Mouse (Mus musculus): ENCODE results near the gene Cfap54. TPM values are rescaled to one million over a fixed set of nuclear protein-coding genes. Genes with fewer than 3 reads are reported as not detected.
A peak's percentile ranks its signal among the peaks of the same experiment; 100 is the strongest.

Cfap54 gene
- polyA plus RNA-seq (2016; fragmentation: Nextera tagmentation; extraction: Ambion mirVana), result 2.0 and 2.5 TPM in 2 replicates

- Histone ChIP-seq H3K4me2 (replicated peaks) (peak within 1 kb of the TSS; percentile 61), H3K4me1 (peaks cover 21% of the 10 kb centered on the region; the same call in 1 of the 2 replicates), H3K36me3 (no peaks in the 10 kb centered on the region), H3K9ac (peak within 1 kb of the TSS; percentile 36; the same call in 1 of the 2 replicates), H3K27me3 (no peaks in the 10 kb centered on the region), H3K27ac (0 out of 2 replicates have a peak within 1 kb of the TSS, but pooled peaks have one; percentile 66), H3K9me3 (replicated peaks) (no peaks in the 10 kb centered on the region), H3K4me3 (peak within 1 kb of the TSS; percentile 57)
- ATAC-seq (ENCODE audit: low FRiP score), result peak; percentile 86
- under 1% methylated on average over 34 of the region's 34 CpGs for WGBS
These were observed at the start of gene Cfap54 for GRCm38 (mm10) chr10:93081133-93081779. TSS of gene Cfap54 (minus strand) at chr10:93081618.

DNA sequence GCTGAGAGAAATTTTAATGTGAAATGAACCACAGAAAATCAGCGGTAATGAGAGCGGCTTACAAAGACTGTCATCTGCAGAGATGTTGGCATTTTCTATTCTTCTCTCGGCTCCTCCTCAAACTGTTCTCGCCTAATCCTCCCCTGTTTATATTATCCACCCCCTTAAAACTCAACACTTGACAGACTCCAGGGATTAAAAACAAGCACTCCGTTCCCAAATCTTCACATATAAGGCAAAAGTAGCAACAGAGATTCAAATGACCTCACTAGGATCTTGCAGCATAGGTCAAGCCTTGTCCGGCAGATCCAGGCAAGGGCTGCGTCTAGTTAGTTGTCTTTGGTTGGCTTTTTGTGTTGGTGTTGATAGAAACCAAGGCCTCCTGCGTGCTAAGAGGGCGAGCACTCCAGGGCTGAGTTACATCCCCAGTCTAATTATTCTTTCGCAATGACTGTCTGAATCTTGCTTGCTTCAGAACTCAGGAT, 49.1 kb upstream of the Cfap54 start:
- no peak overlapping the region for H3K9ac ChIP-seq
- H3K27me3 ChIP-seq, result no peaks in the 10 kb centered on the region
- no peak overlapping the region for H3K27ac ChIP-seq
- H3K9me3 ChIP-seq (replicated peaks), result no peaks in the 10 kb centered on the region
- no peak for ATAC-seq (ENCODE audit: low FRiP score)
- H3K36me3 ChIP-seq, result no peaks in the 10 kb centered on the region
- H3K4me2 ChIP-seq (replicated peaks), result no peak overlapping the region
- H3K4me3 ChIP-seq, result no peak overlapping the region
- 64% methylated on average over 10 of the region's 10 CpGs for WGBS
- no peaks in the 10 kb centered on the region for H3K4me1 ChIP-seq

DNA sequence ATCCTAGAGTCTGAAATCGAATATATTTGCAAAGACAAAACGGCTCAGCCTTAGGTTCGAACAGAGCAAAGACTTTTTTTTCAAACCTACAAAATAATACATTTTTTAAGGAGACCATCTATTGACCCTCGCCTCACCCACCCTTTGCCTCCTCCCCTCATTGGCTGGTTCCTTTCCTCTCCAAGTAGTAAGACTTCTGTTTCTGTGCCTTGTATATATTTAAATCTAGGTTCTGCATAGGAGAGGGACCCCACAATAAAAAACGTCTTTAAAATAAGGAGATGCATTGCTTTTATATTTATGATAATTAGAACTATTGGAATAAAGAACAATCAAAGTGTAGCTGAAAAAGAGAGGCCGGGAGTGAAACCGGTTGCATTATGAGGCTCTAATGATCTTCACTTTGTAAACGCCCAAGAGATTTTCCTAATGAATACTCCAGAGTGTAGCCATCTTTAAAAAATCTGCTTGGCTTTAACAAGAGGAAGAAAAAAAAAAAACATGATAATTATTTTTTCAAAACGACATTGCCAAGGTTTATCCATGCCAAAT, 48.6 kb upstream of the Cfap54 start:
- Histone ChIP-seq H3K36me3 (no peaks in the 10 kb centered on the region), H3K4me2 (replicated peaks) (no peak overlapping the region), H3K27ac (no peak overlapping the region), H3K9me3 (replicated peaks) (no peaks in the 10 kb centered on the region), H3K4me3 (no peak overlapping the region), H3K9ac (no peak overlapping the region), H3K27me3 (no peaks in the 10 kb centered on the region), H3K4me1 (no peaks in the 10 kb centered on the region)
- ATAC-seq (ENCODE audit: low FRiP score), result no peak
- 65% methylated on average over 9 of the region's 9 CpGs for WGBS

DNA sequence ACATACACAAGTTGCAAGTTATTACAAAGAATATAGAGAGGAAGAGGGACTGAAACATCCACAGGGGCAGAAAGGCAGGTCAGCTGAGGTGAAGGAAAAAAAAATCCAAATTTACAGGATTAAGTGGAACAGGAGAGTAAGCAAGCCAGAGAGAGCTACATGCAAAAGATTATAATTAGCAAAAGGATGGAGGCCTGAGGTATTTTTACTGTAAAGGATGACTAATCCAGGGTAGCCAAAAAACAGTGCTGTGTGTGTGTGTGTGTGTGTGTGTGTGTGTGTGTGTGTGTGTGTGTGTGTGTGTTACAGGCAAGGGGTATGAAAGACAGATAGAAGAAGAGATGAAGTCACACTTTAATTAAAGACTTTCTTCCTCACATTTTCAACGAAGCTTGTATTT, 47.9 kb upstream of the Cfap54 start:
- Histone ChIP-seq H3K4me1 (no peaks in the 10 kb centered on the region), H3K27ac (no peak overlapping the region), H3K4me2 (replicated peaks) (no peak overlapping the region), H3K27me3 (no peaks in the 10 kb centered on the region), H3K36me3 (no peaks in the 10 kb centered on the region), H3K9ac (no peak overlapping the region), H3K4me3 (no peak overlapping the region), H3K9me3 (replicated peaks) (no peaks in the 10 kb centered on the region)
- 58% methylated on average over 1 of the region's 1 CpGs for WGBS
- no peak for ATAC-seq (ENCODE audit: low FRiP score)

GRCm38 (mm10) chr10:93128566-93128965, 47.1 kb upstream of the Cfap54 start:
- H3K4me2 ChIP-seq (replicated peaks), result no peak overlapping the region
- no peak overlapping the region for H3K27ac ChIP-seq
- H3K4me3 ChIP-seq, result no peak overlapping the region
- H3K9me3 ChIP-seq (replicated peaks), result no peaks in the 10 kb centered on the region
- WGBS, result 77% methylated on average over 2 of the region's 2 CpGs
- no peak overlapping the region for H3K9ac ChIP-seq
- H3K36me3 ChIP-seq, result no peaks in the 10 kb centered on the region
- H3K27me3 ChIP-seq, result no peaks in the 10 kb centered on the region
- H3K4me1 ChIP-seq, result no peaks in the 10 kb centered on the region
- no peak for ATAC-seq (ENCODE audit: low FRiP score)

GRCm38 (mm10) chr10:93126025-93126424, 44.6 kb upstream of the Cfap54 start:
- H3K36me3 ChIP-seq, result no peaks in the 10 kb centered on the region
- H3K9ac ChIP-seq, result no peak overlapping the region
- H3K9me3 ChIP-seq (replicated peaks), result no peaks in the 10 kb centered on the region
- H3K4me3 ChIP-seq, result no peak overlapping the region
- no peaks in the 10 kb centered on the region for H3K4me1 ChIP-seq
- H3K27ac ChIP-seq, result no peak overlapping the region
- no peaks in the 10 kb centered on the region for H3K27me3 ChIP-seq
- H3K4me2 ChIP-seq (replicated peaks), result no peak overlapping the region
- WGBS, result 90% methylated on average over 3 of the region's 3 CpGs
- ATAC-seq (ENCODE audit: low FRiP score), result no peak

- H3K4me2 ChIP-seq (replicated peaks), result no peak overlapping the region
- H3K4me3 ChIP-seq, result no peak overlapping the region
- H3K9ac ChIP-seq, result no peak overlapping the region
- WGBS, result 77% methylated on average over 12 of the region's 12 CpGs
- H3K36me3 ChIP-seq, result no peaks in the 10 kb centered on the region
- no peaks in the 10 kb centered on the region for H3K4me1 ChIP-seq
- H3K27ac ChIP-seq, result no peak overlapping the region
- no peaks in the 10 kb centered on the region for H3K9me3 ChIP-seq (replicated peaks)
- ATAC-seq (ENCODE audit: low FRiP score), result no peak
- H3K27me3 ChIP-seq, result no peaks in the 10 kb centered on the region
These were observed 42.7 kb upstream of the Cfap54 start for GRCm38 (mm10) chr10:93123957-93124613.

GRCm38 (mm10) chr10:93123310-93123709, 41.9 kb upstream of the Cfap54 start:
- no peaks in the 10 kb centered on the region for H3K4me1 ChIP-seq
- no peak overlapping the region for H3K4me2 ChIP-seq (replicated peaks)
- no peak overlapping the region for H3K4me3 ChIP-seq
- H3K9ac ChIP-seq, result no peak overlapping the region
- no peak overlapping the region for H3K27ac ChIP-seq
- H3K27me3 ChIP-seq, result no peaks in the 10 kb centered on the region
- 66% methylated on average over 4 of the region's 4 CpGs for WGBS
- no peaks in the 10 kb centered on the region for H3K36me3 ChIP-seq
- no peak for ATAC-seq (ENCODE audit: low FRiP score)
- H3K9me3 ChIP-seq (replicated peaks), result no peaks in the 10 kb centered on the region

- no peak overlapping the region for H3K27ac ChIP-seq
- no peak for ATAC-seq (ENCODE audit: low FRiP score)
These were observed 41.2 kb upstream of the Cfap54 start for GRCm38 (mm10) chr10:93122399-93123184.

DNA sequence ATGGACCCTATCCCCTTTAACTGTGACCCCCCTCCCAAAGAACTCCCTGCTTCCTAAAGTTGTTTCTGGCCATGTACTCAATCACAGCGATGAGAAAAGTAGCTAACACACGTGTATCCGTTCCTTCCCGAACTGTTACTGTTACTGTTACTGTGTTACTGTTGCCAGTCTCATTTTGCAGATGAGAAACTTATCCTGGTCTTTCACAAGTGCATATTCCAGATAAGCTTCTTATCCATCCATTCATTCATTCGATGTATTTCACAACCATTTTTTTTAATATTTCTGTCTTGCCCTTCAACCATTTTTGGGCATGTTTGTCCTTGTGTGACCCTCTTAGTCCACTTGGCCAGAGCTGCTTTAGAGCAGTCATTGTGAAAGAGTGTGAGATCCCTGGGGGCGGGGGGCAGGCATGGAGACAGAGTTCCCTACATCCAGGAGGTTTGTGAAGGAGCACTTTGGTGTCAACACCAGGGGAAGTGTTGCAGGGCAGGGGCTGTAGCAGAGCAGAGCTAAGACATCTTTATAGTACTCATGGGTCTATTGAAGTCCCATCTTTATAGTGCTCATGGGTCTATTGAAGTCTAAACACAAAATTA, 39.9 kb upstream of the Cfap54 start:
- ATAC-seq (ENCODE audit: low FRiP score), result no peak
- WGBS, result 91% methylated on average over 6 of the region's 6 CpGs
- Histone ChIP-seq H3K4me3 (no peak overlapping the region), H3K9me3 (replicated peaks) (no peaks in the 10 kb centered on the region), H3K27ac (no peak overlapping the region), H3K9ac (no peak overlapping the region), H3K36me3 (no peaks in the 10 kb centered on the region), H3K4me1 (no peaks in the 10 kb centered on the region), H3K27me3 (no peaks in the 10 kb centered on the region), H3K4me2 (replicated peaks) (no peak overlapping the region)

More at GRCm38 (mm10) chr10:93122399-93123184, 41.2 kb upstream of the Cfap54 start:
- Histone ChIP-seq H3K4me2 (replicated peaks) (no peak overlapping the region), H3K36me3 (no peaks in the 10 kb centered on the region), H3K9me3 (replicated peaks) (no peaks in the 10 kb centered on the region), H3K4me3 (no peak overlapping the region), H3K4me1 (no peaks in the 10 kb centered on the region), H3K27me3 (no peaks in the 10 kb centered on the region), H3K9ac (no peak overlapping the region)
- 67% methylated on average over 12 of the region's 12 CpGs for WGBS

- Histone ChIP-seq H3K36me3 (no peaks in the 10 kb centered on the region), H3K27me3 (no peaks in the 10 kb centered on the region), H3K27ac (no peak overlapping the region), H3K9me3 (replicated peaks) (no peaks in the 10 kb centered on the region), H3K9ac (no peak overlapping the region), H3K4me1 (no peaks in the 10 kb centered on the region), H3K4me3 (no peak overlapping the region), H3K4me2 (replicated peaks) (no peak overlapping the region)
- ATAC-seq (ENCODE audit: low FRiP score), result no peak
- WGBS, result 86% methylated on average over 5 of the region's 5 CpGs
These were observed 38.4 kb upstream of the Cfap54 start for GRCm38 (mm10) chr10:93119809-93120208.

- H3K27ac ChIP-seq, result no peak overlapping the region
- ATAC-seq (ENCODE audit: low FRiP score), result no peak
- no peak overlapping the region for H3K4me3 ChIP-seq
- H3K4me1 ChIP-seq, result no peaks in the 10 kb centered on the region
- 89% methylated on average over 3 of the region's 3 CpGs for WGBS
- no peaks in the 10 kb centered on the region for H3K9me3 ChIP-seq (replicated peaks)
- H3K4me2 ChIP-seq (replicated peaks), result no peak overlapping the region
- H3K27me3 ChIP-seq, result no peaks in the 10 kb centered on the region
- no peaks in the 10 kb centered on the region for H3K36me3 ChIP-seq
- no peak overlapping the region for H3K9ac ChIP-seq
These were observed 35.2 kb upstream of the Cfap54 start for GRCm38 (mm10) chr10:93116636-93117035.
